Mouse (Mus musculus) CH12.LX (cell line): ENCODE results near the gene Mansc1. TPM values are rescaled to one million over a fixed set of nuclear protein-coding genes. Genes with fewer than 3 reads are reported as not detected.

ENCODE experiments used
- DNase-seq: peaks from one replicate; pipeline ENCODE4 v3.0.0-alpha.2; 2013; ENCODE audit errors: extremely low read depth
- H3K27ac ChIP-seq: 2 replicates; pipeline ENCODE4 v1.5.1; 2012; ENCODE audit warnings: low read depth, mild to moderate bottlenecking, control low read depth, moderate library complexity; ENCODE audit not compliant: insufficient read depth
- H3K27me3 ChIP-seq: replicated peaks from 2 replicates; pipeline ENCODE3; 2012; ENCODE audit warnings: inconsistent platforms
- H3K36me3 ChIP-seq, 2 experiments: replicated peaks in 1 of 2; 2 replicates each; pipeline versions ENCODE3 to v1.6.1; 2012; ENCODE audit warnings: inconsistent platforms in 1 of 2, low read length in 1 of 2, mild to moderate bottlenecking in 1 of 2, mixed read lengths in 1 of 2, moderate library complexity in 1 of 2; ENCODE audit not compliant: control insufficient read depth in 1 of 2, insufficient read depth in 1 of 2
- H3K4me1 ChIP-seq, 2 experiments: 2 replicates each; pipeline ENCODE4 v1.6.1; 2012; ENCODE audit warnings: inconsistent platforms in 1 of 2, moderate library complexity in 1 of 2; ENCODE audit not compliant: insufficient read depth in 2 of 2, control insufficient read depth in 1 of 2
- H3K4me2 ChIP-seq: 2 replicates; pipeline ENCODE4 v1.6.1; 2012; ENCODE audit warnings: low read depth, mild to moderate bottlenecking, control low read depth; ENCODE audit not compliant: poor library complexity, insufficient read depth, severe bottlenecking
- H3K4me3 ChIP-seq, 3 experiments: fragments of 150-350 bp in 1 of 3; sonication (generic) in 1 of 3; replicated peaks in 1 of 3; 2 replicates each; pipeline versions ENCODE3 to v1.5.1; 2011 to 2012; ENCODE audit warnings: low read depth in 2 of 3, low read length in 2 of 3, mild to moderate bottlenecking in 2 of 3, moderate library complexity in 2 of 3, control low read depth in 1 of 3, improper control_type of control experiment in 1 of 3, inconsistent platforms in 1 of 3, mixed read lengths in 1 of 3; ENCODE audit not compliant: poor library complexity in 1 of 3
- H3K79me2 ChIP-seq: replicated peaks from 2 replicates; pipeline ENCODE4 v1.6.1; 2012; ENCODE audit warnings: mild to moderate bottlenecking, moderate library complexity; ENCODE audit not compliant: control insufficient read depth, poor library complexity, insufficient read depth, severe bottlenecking; ENCODE audit errors: extremely low read depth
- H3K9ac ChIP-seq: 2 replicates; pipeline ENCODE4 v1.6.1; 2012; ENCODE audit warnings: low read depth, mild to moderate bottlenecking, control low read depth, moderate library complexity; ENCODE audit not compliant: insufficient read depth
- H3K9me3 ChIP-seq: replicated peaks from 2 replicates; pipeline ENCODE3; 2012; ENCODE audit warnings: low read length, inconsistent platforms, mixed read lengths
- BHLHE40 ChIP-seq: IDR thresholded peaks from 2 replicates; pipeline ENCODE4 v1.6.1; 2011; ENCODE audit warnings: mild to moderate bottlenecking, low read depth, low read length, improper control_type of control experiment
- CHD1 ChIP-seq: IDR thresholded peaks from 2 replicates; pipeline ENCODE4 v1.6.1; 2012; ENCODE audit warnings: low read depth, low read length, improper control_type of control experiment, inconsistent platforms
- CTCF ChIP-seq, 2 experiments: IDR thresholded peaks in 1 of 2; conservative IDR thresholded peaks in 1 of 2; 2 replicates each; pipeline ENCODE4 v1.5.1; 2011 to 2012; ENCODE audit warnings: low read depth in 2 of 2, low read length in 2 of 2, improper control_type of control experiment in 1 of 2, inconsistent platforms in 1 of 2, mild to moderate bottlenecking in 1 of 2, moderate library complexity in 1 of 2
- ETS1 ChIP-seq: conservative IDR thresholded peaks from 2 replicates; pipeline ENCODE4 v1.6.1; 2012; ENCODE audit warnings: low read depth, mild to moderate bottlenecking, inconsistent platforms, low read length, improper control_type of control experiment, moderate library complexity
- GABPA ChIP-seq: IDR thresholded peaks from 2 replicates; pipeline ENCODE4 v1.6.1; 2012; ENCODE audit warnings: low read depth, low read length, improper control_type of control experiment, inconsistent platforms; ENCODE audit not compliant: insufficient replicate concordance
- MAFK ChIP-seq: IDR thresholded peaks from 2 replicates; pipeline ENCODE4 v1.6.1; 2011; ENCODE audit warnings: low read length, improper control_type of control experiment; ENCODE audit not compliant: insufficient replicate concordance
- MAX ChIP-seq: IDR thresholded peaks from 2 replicates; pipeline ENCODE4 v1.6.1; 2011; ENCODE audit warnings: low read length, improper control_type of control experiment
- MAZ ChIP-seq: IDR thresholded peaks from 2 replicates; pipeline ENCODE4 v1.6.1; 2012; ENCODE audit warnings: low read depth, mild to moderate bottlenecking, inconsistent platforms, low read length, improper control_type of control experiment, moderate library complexity
- MEF2A ChIP-seq: IDR thresholded peaks from 2 replicates; pipeline ENCODE4 v1.6.1; 2014; ENCODE audit warnings: low read depth, mild to moderate bottlenecking, inconsistent platforms, low read length, improper control_type of control experiment, borderline replicate concordance
- MXI1 ChIP-seq: IDR thresholded peaks from 2 replicates; pipeline ENCODE4 v1.6.1; 2011; ENCODE audit warnings: mild to moderate bottlenecking, low read depth, low read length, improper control_type of control experiment
- MYC ChIP-seq: IDR thresholded peaks from 2 replicates; pipeline ENCODE4 v1.6.1; 2011; ENCODE audit warnings: low read depth, mild to moderate bottlenecking, improper control_type of control experiment, low read length
- NELFE ChIP-seq: IDR thresholded peaks from 2 replicates; pipeline ENCODE4 v1.6.1; 2011; ENCODE audit warnings: low read depth, low read length, improper control_type of control experiment
- RCOR1 ChIP-seq: conservative IDR thresholded peaks from 2 replicates; pipeline ENCODE4 v1.6.1; 2012; ENCODE audit warnings: low read depth, mild to moderate bottlenecking, inconsistent platforms, low read length, improper control_type of control experiment
- SIN3A ChIP-seq: IDR thresholded peaks from 2 replicates; pipeline ENCODE4 v1.6.1; 2012; ENCODE audit warnings: low read length, improper control_type of control experiment, inconsistent platforms
- SMC3 ChIP-seq: IDR thresholded peaks from 2 replicates; pipeline ENCODE4 v1.6.1; 2011; ENCODE audit warnings: low read depth, low read length, improper control_type of control experiment
- TCF12 ChIP-seq: IDR thresholded peaks from 2 replicates; pipeline ENCODE4 v1.6.1; 2014; ENCODE audit warnings: low read depth, mild to moderate bottlenecking, inconsistent platforms, low read length, improper control_type of control experiment
- UBTF ChIP-seq: IDR thresholded peaks from 2 replicates; pipeline ENCODE4 v1.6.1; 2012; ENCODE audit warnings: low read depth, mild to moderate bottlenecking, inconsistent platforms, low read length, improper control_type of control experiment, moderate library complexity
- USF1 ChIP-seq: IDR thresholded peaks from 2 replicates; pipeline ENCODE4 v1.6.1; 2014; ENCODE audit warnings: low read depth, mild to moderate bottlenecking, inconsistent platforms, low read length, improper control_type of control experiment
- USF2 ChIP-seq: conservative IDR thresholded peaks from 2 replicates; pipeline ENCODE4 v1.6.1; 2011; ENCODE audit warnings: low read depth, low read length, improper control_type of control experiment
- ZC3H11A ChIP-seq: IDR thresholded peaks from 2 replicates; pipeline ENCODE4 v1.6.1; 2012; ENCODE audit warnings: low read depth, mild to moderate bottlenecking, inconsistent platforms, low read length, improper control_type of control experiment
- ZNF384 ChIP-seq: IDR thresholded peaks from 2 replicates; pipeline ENCODE4 v1.6.1; 2012; ENCODE audit warnings: low read depth, low read length, improper control_type of control experiment, inconsistent platforms
- dilution Hi-C: fragments of 300-500 bp; cut with MboI; formaldehyde crosslinking; loops from 2 replicates; pipeline ENCODE4 v1.14.3; 2020; ENCODE audit warnings: low sequenced_read_pairs; ENCODE audit not compliant: extremely low pct_unique_long_range_greater_than_20kb, extremely low pct_ligation_motif_present
- in situ Hi-C: fragments of 300-500 bp; cut with MboI; formaldehyde crosslinking; loops from 3 replicates; pipeline ENCODE4 v1.14.3; 2019; ENCODE audit warnings: low sequenced_read_pairs, low pct_ligation_motif_present, low pct_unique_long_range_greater_than_20kb, mixed read lengths
- polyA plus RNA-seq: library from polyadenylated mRNA; unstranded; fragments of >175 nt; gene quantifications from 2 replicates; pipeline ENCODE4 v1.2.1, GENCODE M21; 2012; ENCODE audit warnings: low read depth; ENCODE audit not compliant: insufficient read length
- total RNA-seq, 2 experiments: library from RNA; depleted of rRNA; stranded (reverse); fragments of 300-350 nt in 1 of 2; fragments of >200 nt in 1 of 2; gene quantifications; 2 replicates each; pipeline ENCODE4 v1.2.3; 2012 to 2014

The Mansc1 gene
- total and polyA plus RNA-seq, 3 experiments = not detected

DNA sequence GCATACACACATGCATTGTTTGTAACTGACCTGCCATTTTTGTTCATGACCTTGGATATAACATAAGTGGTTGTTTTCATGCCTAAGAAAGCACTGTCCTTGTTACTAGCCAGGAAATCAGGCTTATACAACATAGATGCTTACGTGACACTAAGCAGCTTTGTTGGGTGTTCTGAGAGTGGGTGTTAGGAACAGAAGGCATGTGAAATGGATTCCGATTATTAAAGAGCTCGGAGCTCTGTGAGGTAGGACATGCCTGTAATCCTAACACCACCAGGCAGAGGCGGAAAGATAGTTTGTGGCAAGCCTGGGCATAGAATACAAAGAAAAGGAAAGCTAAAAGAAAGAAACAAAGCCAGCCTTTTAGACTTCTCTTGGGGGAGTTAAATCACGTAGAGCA lies 16.1 kb upstream of the Mansc1 start:
- H3K79me2 ChIP-seq = no peaks in the 10 kb centered on the region
- peaks cover 20 to 50% of the 10 kb centered on the region in 2 experiments for H3K36me3 ChIP-seq
- in situ Hi-C loops = loop anchor here (10.0 to 25.0 kb wide), 2 partner anchors 216 to 339 kb away; partner anchors contain the start of gene Apold1
- H3K4me2 ChIP-seq = no peak overlapping the region
- H3K27me3 ChIP-seq = no peaks in the 10 kb centered on the region
- dilution Hi-C loops = no loop called here
- no peaks in the 10 kb centered on the region for H3K9me3 ChIP-seq
- H3K4me3 ChIP-seq = no peak overlapping the region
- H3K4me1 ChIP-seq = peaks cover 0 to 13% of the 10 kb centered on the region in 2 experiments; a peak in 2 of 4 replicates
- no peak for DNase-seq
- H3K27ac ChIP-seq = no peak overlapping the region
- TF ChIP-seq SMC3 (no peak), ZC3H11A (no peak), NELFE (no peak), MXI1 (no peak), ETS1 (no peak), UBTF (no peak), BHLHE40 (no peak), RCOR1 (no peak), CTCF (conservative IDR thresholded peaks at IDR 0.05 in 1 of 2, IDR thresholded peaks at IDR 0.05 in 1 of 2; ENCODE audit: low read depth in 2 of 2, low read length in 2 of 2) (no peak), CHD1 (no peak), GABPA (no peak), MAFK (no peak), MEF2A (no peak)
- no peak overlapping the region for H3K9ac ChIP-seq

DNA sequence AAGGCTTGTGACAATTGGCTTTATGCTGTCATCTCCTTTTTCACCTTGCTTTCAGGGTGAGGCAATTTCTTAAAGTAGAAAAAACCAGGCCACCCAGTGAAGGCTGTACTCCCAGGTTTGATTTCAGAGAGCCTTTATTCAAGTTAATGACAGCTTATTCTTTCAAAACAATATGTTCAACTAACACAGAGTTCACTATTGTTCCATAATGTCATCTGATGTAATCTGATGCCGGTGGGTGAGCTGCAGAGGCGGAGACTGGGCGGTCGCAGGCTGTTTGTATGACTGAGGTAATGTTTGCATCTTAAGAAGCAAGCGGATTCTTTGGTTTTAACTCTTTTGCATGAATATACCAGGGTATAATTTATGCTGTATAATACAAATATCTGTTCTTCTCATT lies 15.3 kb upstream of the Mansc1 start:
- no peaks in the 10 kb centered on the region for H3K9me3 ChIP-seq
- H3K4me3 ChIP-seq = no peak overlapping the region
- H3K9ac ChIP-seq = no peak overlapping the region
- no peak for TF ChIP-seq MYC
- no peak for TF ChIP-seq TCF12
- TF ChIP-seq MXI1 = no peak
- no peak for TF ChIP-seq USF2
- TF ChIP-seq MAZ = no peak
- no peak for TF ChIP-seq MEF2A
- no peak for TF ChIP-seq ZNF384
- TF ChIP-seq USF1 = no peak
- TF ChIP-seq MAX = no peak
- no peak for TF ChIP-seq SMC3
- TF ChIP-seq GABPA = no peak
- TF ChIP-seq NELFE = no peak
- TF ChIP-seq UBTF = no peak
- no peak for TF ChIP-seq SIN3A
- TF ChIP-seq CHD1 = no peak
- dilution Hi-C loops (no loop called here), in situ Hi-C loops (loop anchor here (10.0 to 25.0 kb wide), 2 partner anchors 217 to 340 kb away; partner anchors contain the start of gene Apold1)
- no peaks in the 10 kb centered on the region for H3K27me3 ChIP-seq
- no peaks in the 10 kb centered on the region for H3K79me2 ChIP-seq
- H3K27ac ChIP-seq = no peak overlapping the region
- DNase-seq = no peak
- H3K36me3 ChIP-seq = peaks cover 20 to 49% of the 10 kb centered on the region in 2 experiments
- H3K4me2 ChIP-seq = no peak overlapping the region
- H3K4me1 ChIP-seq = peaks cover 0 to 15% of the 10 kb centered on the region in 2 experiments; a peak in 2 of 4 replicates
